Mouse (Mus musculus) adrenal gland, adult 8-10 months (tissue): ENCODE data around the gene Sigmar1. TPM values are rescaled to one million over a fixed set of nuclear protein-coding genes. Genes with fewer than 3 reads are reported as not detected.
"Not testable (repeated sequence)": the region's sequence is repeated elsewhere in the genome, so short reads cannot be mapped to it uniquely, and the experiment has no call there.

ENCODE experiments used
- DNase-seq: peaks from one replicate; pipeline ENCODE4 v3.0.0; 2022
- total RNA-seq, 4 experiments: library from RNA; stranded (reverse); gene quantifications; 2 replicates each; pipeline ENCODE4 v1.2.4; 2022

Sigmar1 gene
- total RNA-seq = 10 to 100 TPM; 74.2 to 81.7 (median 78.8) TPM

GRCm38 (mm10) chr4:41755338-41756305 lies at the start of gene Sigmar1:
Sigmar1 (minus strand) TSS chr4:41756157.
- peak; percentile 86 for DNase-seq

- DNase-seq = not testable (repeated sequence)
Observed at GRCm38 (mm10) chr4:41783197-41783596, 27.2 kb upstream of the Sigmar1 start.

- not testable (repeated sequence) for DNase-seq
Observed at GRCm38 (mm10) chr4:41782711-41783110, 26.8 kb upstream of the Sigmar1 start.

GRCm38 (mm10) chr4:41781748-41782485 lies 26.0 kb upstream of the Sigmar1 start:
- DNase-seq = not testable (repeated sequence)

GRCm38 (mm10) chr4:41781271-41781670 lies 25.3 kb upstream of the Sigmar1 start:
- not testable (repeated sequence) for DNase-seq

- not testable (repeated sequence) for DNase-seq
Observed at GRCm38 (mm10) chr4:41775840-41776239, 19.9 kb upstream of the Sigmar1 start.

- not testable (repeated sequence) for DNase-seq
Observed at GRCm38 (mm10) chr4:41774506-41774905, 18.5 kb upstream of the Sigmar1 start.

- peak; percentile 87 for DNase-seq
Observed at GRCm38 (mm10) chr4:41774002-41774401, 18.0 kb upstream of the Sigmar1 start, which contains the start of gene Ccl27a. Ccl27a (minus strand) TSS chr4:41774247.

GRCm38 (mm10) chr4:41773502-41773901 lies 17.5 kb upstream of the Sigmar1 start:
- DNase-seq = peak; percentile 81

GRCm38 (mm10) chr4:41772946-41773345 lies 17.0 kb upstream of the Sigmar1 start:
- DNase-seq = not testable (repeated sequence)

- not testable (repeated sequence) for DNase-seq
Observed at GRCm38 (mm10) chr4:41767301-41767700, 11.3 kb upstream of the Sigmar1 start.

GRCm38 (mm10) chr4:41763176-41763575 lies 7.2 kb upstream of the Sigmar1 start:
- DNase-seq = not testable (repeated sequence)

- DNase-seq = not testable (repeated sequence)
Observed at GRCm38 (mm10) chr4:41762688-41763114, 6.7 kb upstream of the Sigmar1 start.

GRCm38 (mm10) chr4:41762099-41762687 lies 6.2 kb upstream of the Sigmar1 start:
- DNase-seq = no peak

GRCm38 (mm10) chr4:41761680-41762079 lies 5.7 kb upstream of the Sigmar1 start:
- no peak for DNase-seq

GRCm38 (mm10) chr4:41760911-41761310 lies 5.0 kb upstream of the Sigmar1 start:
- DNase-seq = no peak

GRCm38 (mm10) chr4:41760288-41760721 lies 4.3 kb upstream of the Sigmar1 start:
- peak; percentile 94 for DNase-seq

- DNase-seq = no peak
Observed at GRCm38 (mm10) chr4:41759656-41760287, 3.8 kb upstream of the Sigmar1 start.

- DNase-seq = no peak
Observed at GRCm38 (mm10) chr4:41759206-41759605, 3.2 kb upstream of the Sigmar1 start.

GRCm38 (mm10) chr4:41758701-41759100 lies 2.7 kb upstream of the Sigmar1 start:
- DNase-seq = no peak

- no peak for DNase-seq
Observed at GRCm38 (mm10) chr4:41758021-41758420, 2.1 kb upstream of the Sigmar1 start.

GRCm38 (mm10) chr4:41757321-41757720 lies 1.4 kb upstream of the Sigmar1 start:
- DNase-seq = no peak
